Mouse (Mus musculus) CD4-positive naive resting alpha-beta T cell, adult 57 days (primary cell): ENCODE results near the gene Tas2r131. TPM values are rescaled to one million over a fixed set of nuclear protein-coding genes. Genes with fewer than 3 reads are reported as not detected.

Source experiments
- total RNA-seq: library from RNA; stranded (reverse); gene quantifications from one replicate; pipeline ENCODE4 v1.2.4, GENCODE M21; 2023

The Tas2r131 gene
- not detected for total RNA-seq

GRCm38 (mm10) chr6:132957819-132958218 lies at the start of gene Tas2r131:
TSS of gene Tas2r131 (minus strand) at chr6:132957919.

GRCm38 (mm10) chr6:132980865-132981264 lies 23.1 kb upstream of the Tas2r131 start, which contains the start of gene Tas2r109:
TSS of gene Tas2r109 (minus strand) at chr6:132980965.

GRCm38 (mm10) chr6:132950802-132951201 lies 6.9 kb downstream of the Tas2r131 start, which contains the start of gene Tas2r129:
TSS of gene Tas2r129 (plus strand) at chr6:132951102.

GRCm38 (mm10) chr6:132909351-132909750 lies 48.4 kb downstream of the Tas2r131 start, which contains the start of gene Tas2r125:
TSS of gene Tas2r125 (plus strand) at chr6:132909651.

Other genes with a start within 250 kb of the Tas2r131 start
- not detected for gene Tas2r122, start 246.0 kb downstream of the Tas2r131 start, total RNA-seq
- gene Tas2r115, start 219.9 kb downstream of the Tas2r131 start, total RNA-seq: not detected
- gene Tas2r124, start 203.2 kb downstream of the Tas2r131 start, total RNA-seq: not detected
- gene Tas2r102, start 195.8 kb downstream of the Tas2r131 start, total RNA-seq: not detected
- not detected for gene Tas2r136, start 179.8 kb downstream of the Tas2r131 start, total RNA-seq
- not detected for gene Tas2r117, start 155.1 kb downstream of the Tas2r131 start, total RNA-seq
- not detected for gene Tas2r123, start 110.8 kb downstream of the Tas2r131 start, total RNA-seq
- gene Tas2r116, start 102.5 kb downstream of the Tas2r131 start, total RNA-seq: not detected
- gene Tas2r110, start 89.9 kb downstream of the Tas2r131 start, total RNA-seq: not detected
- gene Tas2r113, start 64.9 kb downstream of the Tas2r131 start, total RNA-seq: not detected
- not detected for gene Tas2r125, start 48.3 kb downstream of the Tas2r131 start, total RNA-seq
- gene Tas2r129, start 6.8 kb downstream of the Tas2r131 start, total RNA-seq: not detected
- gene Tas2r109, start 23.0 kb upstream of the Tas2r131 start, total RNA-seq: not detected
- gene Tas2r103, start 79.2 kb upstream of the Tas2r131 start, total RNA-seq: not detected
- gene Tas2r140, start 97.9 kb upstream of the Tas2r131 start, total RNA-seq: not detected
- gene Smim10l1, start 147.0 kb upstream of the Tas2r131 start, total RNA-seq: 20.0 TPM